Comparison of ENCODE assay signal across 11 mouse cellular contexts in genomic region chr14:24995226-24995625, GRCm38 (mm10).
DNase-seq lines count a peak whose midpoint lies in the region; ATAC-seq and TF ChIP-seq lines count a peak whose summit lies in the region.
"Had no signal": no experiment of that assay in that cellular context is flagged by ENCODE, and none has a peak within 500 bp of the region (broad histone marks: within the 10 kb centered on the region; RNA-seq: fewer than 3 reads in every experiment).

No protein-coding gene starts in this region.

- DNase-seq in cerebellum, adult 18-20 months: peak; percentile 52 to 55
- DNase-seq in limb, embryonic 14.5 days (ENCODE audit: low spot score): no peak
- no peak for DNase-seq in adrenal gland, adult 8-10 months
- no peak for DNase-seq in layer of hippocampus, adult 18-20 months (ENCODE audit: low spot score in 2 of 2)
- no peak for DNase-seq in kidney, adult 18-20 months
- DNase-seq: kidney, postnatal 4 days; lung, adult 18-20 months had no signal

- WGBS in heart, embryonic 13.5 days: 56% methylated on average over 7 of the region's 7 CpGs
- 50% methylated on average over 7 of the region's 7 CpGs for WGBS in heart, embryonic 11.5 days (ENCODE audit: insufficient replicate concordance)
- 45% methylated on average over 7 of the region's 7 CpGs for WGBS in embryonic facial prominence, embryonic 15.5 days
- 51% methylated on average over 7 of the region's 7 CpGs for WGBS in limb, embryonic 14.5 days

- peaks cover 40% of the 10 kb centered on the region for H3K4me1 ChIP-seq in heart, embryonic 13.5 days
- H3K4me1 ChIP-seq in heart, embryonic 11.5 days (ENCODE audit: control insufficient read depth, insufficient read depth, low read length): peaks cover 34% of the 10 kb centered on the region
- H3K4me1 ChIP-seq in embryonic facial prominence, embryonic 15.5 days: peaks cover 52% of the 10 kb centered on the region
- H3K4me1 ChIP-seq in limb, embryonic 14.5 days (ENCODE audit: control insufficient read depth, insufficient read depth, low read length): peaks cover 42% of the 10 kb centered on the region

- ATAC-seq in heart, embryonic 13.5 days (ENCODE audit: extremely low read depth, insufficient number of reproducible peaks, low FRiP score, low TSS enrichment): no peak
- no peak for ATAC-seq in heart, embryonic 11.5 days (replicated peaks; ENCODE audit: insufficient number of reproducible peaks, low FRiP score, low TSS enrichment)
- 0 out of 2 replicates have a peak, but pooled peaks have one; percentile 60 for ATAC-seq in embryonic facial prominence, embryonic 15.5 days (ENCODE audit: insufficient number of reproducible peaks, low FRiP score, low TSS enrichment, low read depth)
- peak; percentile 56 for ATAC-seq in limb, embryonic 14.5 days (ENCODE audit: low FRiP score, low read depth)

- H3K9me3 ChIP-seq in heart, embryonic 13.5 days: peaks cover 5% of the 10 kb centered on the region
- H3K9me3 ChIP-seq in heart, embryonic 11.5 days (replicated peaks; ENCODE audit: control insufficient read depth, low read length): peaks cover 4% of the 10 kb centered on the region; the same call in 1 of the 2 replicates
- no peaks in the 10 kb centered on the region; the same call in 1 of the 2 replicates for H3K9me3 ChIP-seq in embryonic facial prominence, embryonic 15.5 days (replicated peaks)
- 0 out of 2 replicates have a peak, but pooled peaks cover 3% of the 10 kb centered on the region for H3K9me3 ChIP-seq in limb, embryonic 14.5 days (ENCODE audit: control insufficient read depth, low read length)

- H3K27ac ChIP-seq in heart, embryonic 13.5 days (replicated peaks): no peak overlapping the region
- no peak overlapping the region for H3K27ac ChIP-seq in heart, embryonic 11.5 days (ENCODE audit: low read depth, low read length)
- H3K27ac ChIP-seq in embryonic facial prominence, embryonic 15.5 days (replicated peaks): no peak overlapping the region; the same call in 1 of the 2 replicates
- peak overlapping the region; percentile 67 for H3K27ac ChIP-seq in limb, embryonic 14.5 days (replicated peaks; ENCODE audit: low read depth, low read length)

- H3K9ac ChIP-seq in heart, embryonic 13.5 days: 0 out of 2 replicates have a peak overlapping the region, but pooled peaks have one; percentile 16
- no peak overlapping the region for H3K9ac ChIP-seq in heart, embryonic 11.5 days (ENCODE audit: low read depth, low read length)
- no peak overlapping the region for H3K9ac ChIP-seq in embryonic facial prominence, embryonic 15.5 days
- H3K9ac ChIP-seq in limb, embryonic 14.5 days (ENCODE audit: low read depth, low read length, severe bottlenecking): no peak overlapping the region
- H3K9ac ChIP-seq: heart, embryonic 12.5 days had no signal

- H3K4me2 ChIP-seq in heart, embryonic 13.5 days: no peak overlapping the region
- no peak overlapping the region for H3K4me2 ChIP-seq in heart, embryonic 11.5 days
- H3K4me2 ChIP-seq in embryonic facial prominence, embryonic 15.5 days (replicated peaks): no peak overlapping the region
- H3K4me2 ChIP-seq in limb, embryonic 14.5 days (replicated peaks; ENCODE audit: low read depth, low read length, severe bottlenecking): no peak overlapping the region
- H3K4me2 ChIP-seq: heart, embryonic 12.5 days had no signal

- H3K27me3 ChIP-seq in heart, embryonic 13.5 days (replicated peaks): no peaks in the 10 kb centered on the region; the same call in 1 of the 2 replicates
- H3K27me3 ChIP-seq in heart, embryonic 11.5 days (ENCODE audit: control insufficient read depth, insufficient read depth, low read length): no peaks in the 10 kb centered on the region
- H3K27me3 ChIP-seq in embryonic facial prominence, embryonic 15.5 days: no peaks in the 10 kb centered on the region
- no peaks in the 10 kb centered on the region for H3K27me3 ChIP-seq in limb, embryonic 14.5 days (ENCODE audit: control insufficient read depth, insufficient read depth, low read length)
- H3K27me3 ChIP-seq: heart, embryonic 12.5 days had no signal

- no peak overlapping the region for H3K4me3 ChIP-seq in heart, embryonic 13.5 days
- H3K4me3 ChIP-seq in heart, embryonic 11.5 days (ENCODE audit: low read depth, low read length): no peak overlapping the region
- no peak overlapping the region for H3K4me3 ChIP-seq in embryonic facial prominence, embryonic 15.5 days (replicated peaks)
- H3K4me3 ChIP-seq in limb, embryonic 14.5 days (replicated peaks; ENCODE audit: low read length): no peak overlapping the region
- H3K4me3 ChIP-seq: heart, embryonic 12.5 days had no signal

- TF ChIP-seq POLR2A in limb, embryonic 14.5 days (IDR thresholded peaks at IDR 0.05; ENCODE audit: borderline replicate concordance, extremely low read depth, insufficient read depth, insufficient read length): no peak

- H3K36me3 ChIP-seq in heart, embryonic 13.5 days: no peaks in the 10 kb centered on the region
- no peaks in the 10 kb centered on the region for H3K36me3 ChIP-seq in heart, embryonic 11.5 days (ENCODE audit: control insufficient read depth, insufficient read depth, low read length)
- no peaks in the 10 kb centered on the region for H3K36me3 ChIP-seq in embryonic facial prominence, embryonic 15.5 days
- H3K36me3 ChIP-seq in limb, embryonic 14.5 days (ENCODE audit: control insufficient read depth, insufficient read depth, low read length): no peaks in the 10 kb centered on the region
- H3K36me3 ChIP-seq: heart, embryonic 12.5 days had no signal

Comparison
In these comparisons a context has a peak if more than half of its experiments do, and no peak if none do; other contexts are left out.
1. ATAC-seq: peak in embryonic facial prominence, embryonic 15.5 days (single experiment) and limb, embryonic 14.5 days (single experiment); none in heart, embryonic 13.5 days (single experiment) and heart, embryonic 11.5 days (single experiment).
2. DNase-seq: peak in cerebellum, adult 18-20 months (2 of 2); none in limb, embryonic 14.5 days (single experiment), adrenal gland, adult 8-10 months (single experiment), layer of hippocampus, adult 18-20 months (0 of 2) and kidney, adult 18-20 months (single experiment).